Mouse (Mus musculus) heart, postnatal 36 days (tissue): ENCODE results near the gene Zfp607a. TPM values are rescaled to one million over a fixed set of nuclear protein-coding genes. Genes with fewer than 3 reads are reported as not detected.
A peak's percentile ranks its signal among the peaks of the same experiment; 100 is the strongest.
"Not testable (repeated sequence)": the region's sequence is repeated elsewhere in the genome, so short reads cannot be mapped to it uniquely, and the experiment has no call there.

Experiments used
- DNase-seq, 2 experiments: peaks; one replicate each; pipeline ENCODE4 v3.0.0; 2021 to 2022
- intact Hi-C: fragments of 180-260 bp; cut with DNase I; formaldehyde crosslinking; loops from one replicate; pipeline ENCODE4 v1.15.1; 2025
- total RNA-seq, 2 experiments: library from RNA; stranded (reverse); gene quantifications; 2 replicates each; pipeline ENCODE4 v1.2.3; 2021

Gene Zfp607a
- total RNA-seq, result 1 to 10 TPM; 3.3 to 3.9 TPM

DNA sequence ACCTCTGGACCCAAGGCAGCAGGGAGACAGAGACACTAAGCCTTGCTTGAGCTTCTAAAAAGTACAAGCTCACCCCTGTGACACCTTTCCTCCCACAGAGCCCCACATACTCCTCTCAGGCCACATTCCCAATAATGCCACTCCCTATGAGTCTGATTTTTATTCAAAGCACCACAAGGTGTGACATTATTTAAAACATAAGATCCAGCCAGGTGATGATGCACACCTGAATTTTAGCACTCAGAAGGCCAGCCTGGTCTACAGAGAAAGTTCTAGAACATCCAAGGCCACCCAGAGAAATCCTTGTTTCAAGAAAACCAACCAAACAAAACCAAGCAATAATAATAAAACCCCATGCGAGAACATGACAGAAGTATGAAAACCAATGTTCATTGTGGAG is at the start of gene Zfp607a:
TSS of gene Zfp607a (plus strand) at position 301 of the 400 bp plus-strand sequence.
- no peak for DNase-seq
- intact Hi-C loops, result no loop called here

DNA sequence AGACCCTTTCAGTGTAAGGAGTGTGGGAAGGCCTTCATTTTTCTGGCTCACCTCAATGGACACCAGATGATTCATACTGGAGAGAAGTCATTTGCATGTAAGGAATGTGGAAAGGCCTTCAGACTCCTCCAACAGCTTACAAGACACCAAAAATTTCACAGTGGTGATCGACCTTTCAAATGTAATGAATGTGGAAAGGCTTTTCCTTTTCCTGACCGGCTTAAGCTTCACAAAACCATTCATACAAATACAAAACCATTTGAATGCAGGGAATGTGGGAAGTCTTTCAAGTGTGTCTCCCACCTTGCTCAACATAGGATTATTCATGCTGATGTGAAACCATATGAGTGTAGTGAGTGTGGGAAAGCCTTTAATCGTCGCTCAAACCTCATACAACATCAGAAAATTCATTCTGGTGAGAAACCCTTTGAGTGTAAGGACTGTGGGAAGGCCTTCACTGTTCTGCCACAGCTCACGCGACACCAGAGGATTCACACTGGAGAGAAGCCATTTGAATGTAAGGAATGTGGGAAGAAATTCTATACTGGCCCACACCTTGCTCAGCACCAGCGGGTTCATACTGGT is 38.7 kb upstream of the Zfp607a start:
- no peak for DNase-seq
- intact Hi-C loops, result no loop called here

DNA sequence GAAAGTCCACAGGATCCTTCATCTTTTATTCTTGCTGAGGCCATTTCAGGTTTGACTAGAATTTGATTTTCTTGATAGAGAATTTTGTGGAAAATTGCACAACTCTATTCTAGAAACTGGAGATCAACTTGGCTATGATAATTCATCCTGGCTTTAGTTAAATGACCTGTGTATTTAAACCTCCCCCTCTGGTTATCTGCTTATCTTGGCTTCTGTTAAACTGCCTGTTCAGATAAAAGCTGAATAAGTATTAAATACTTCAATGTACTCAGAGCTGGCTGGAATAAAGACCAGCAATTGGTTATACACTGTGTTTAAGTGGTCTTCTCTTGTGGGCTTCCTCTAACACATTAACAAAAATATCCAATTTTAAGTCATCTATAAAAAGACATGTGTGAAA is 34.7 kb upstream of the Zfp607a start:
- DNase-seq, result no peak
- intact Hi-C loops, result no loop called here

DNA sequence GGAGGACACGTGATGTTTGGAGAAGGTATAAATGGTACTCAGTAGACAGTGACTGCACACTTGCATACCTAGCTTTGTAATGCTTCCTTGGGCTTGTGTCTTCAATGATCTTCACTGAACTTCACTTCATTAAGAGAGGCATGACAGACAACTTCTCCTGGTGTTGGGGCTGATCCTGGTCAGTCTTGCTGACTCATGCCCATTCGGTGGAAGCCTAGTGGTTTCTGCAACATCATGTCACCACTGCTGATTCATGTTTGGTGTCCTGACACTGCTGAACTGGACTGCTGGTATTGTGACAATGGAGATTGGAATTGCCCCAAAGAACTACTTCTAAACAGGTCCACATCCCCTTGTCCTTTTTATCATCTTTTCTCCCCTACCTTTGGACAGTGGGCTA is 23.2 kb upstream of the Zfp607a start:
- DNase-seq, result no peak
- intact Hi-C loops, result no loop called here

DNA sequence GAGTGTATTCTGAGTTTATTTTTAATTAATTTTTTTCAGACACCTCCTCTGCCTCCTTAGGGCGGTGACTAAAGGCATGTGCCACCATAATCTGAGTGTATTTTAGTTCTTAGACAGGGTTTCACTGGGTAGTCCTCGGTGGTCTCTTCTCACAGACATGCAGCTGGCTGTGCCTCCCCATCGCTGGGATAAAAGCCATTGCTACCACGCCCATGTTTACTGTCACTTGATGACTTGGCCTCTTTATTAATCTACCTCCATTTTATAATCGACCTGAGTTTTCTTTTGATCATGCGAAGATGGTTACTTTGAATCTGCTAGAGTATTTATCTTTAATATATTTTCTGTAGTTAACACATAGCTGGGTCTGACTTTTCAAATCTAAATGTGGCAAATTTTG is 19.4 kb upstream of the Zfp607a start:
- DNase-seq, result no peak
- intact Hi-C loops, result loop anchor here (5.0 kb wide), 1 partner anchor 89 kb away; the partner anchor contains the start of gene Zfp974

DNA sequence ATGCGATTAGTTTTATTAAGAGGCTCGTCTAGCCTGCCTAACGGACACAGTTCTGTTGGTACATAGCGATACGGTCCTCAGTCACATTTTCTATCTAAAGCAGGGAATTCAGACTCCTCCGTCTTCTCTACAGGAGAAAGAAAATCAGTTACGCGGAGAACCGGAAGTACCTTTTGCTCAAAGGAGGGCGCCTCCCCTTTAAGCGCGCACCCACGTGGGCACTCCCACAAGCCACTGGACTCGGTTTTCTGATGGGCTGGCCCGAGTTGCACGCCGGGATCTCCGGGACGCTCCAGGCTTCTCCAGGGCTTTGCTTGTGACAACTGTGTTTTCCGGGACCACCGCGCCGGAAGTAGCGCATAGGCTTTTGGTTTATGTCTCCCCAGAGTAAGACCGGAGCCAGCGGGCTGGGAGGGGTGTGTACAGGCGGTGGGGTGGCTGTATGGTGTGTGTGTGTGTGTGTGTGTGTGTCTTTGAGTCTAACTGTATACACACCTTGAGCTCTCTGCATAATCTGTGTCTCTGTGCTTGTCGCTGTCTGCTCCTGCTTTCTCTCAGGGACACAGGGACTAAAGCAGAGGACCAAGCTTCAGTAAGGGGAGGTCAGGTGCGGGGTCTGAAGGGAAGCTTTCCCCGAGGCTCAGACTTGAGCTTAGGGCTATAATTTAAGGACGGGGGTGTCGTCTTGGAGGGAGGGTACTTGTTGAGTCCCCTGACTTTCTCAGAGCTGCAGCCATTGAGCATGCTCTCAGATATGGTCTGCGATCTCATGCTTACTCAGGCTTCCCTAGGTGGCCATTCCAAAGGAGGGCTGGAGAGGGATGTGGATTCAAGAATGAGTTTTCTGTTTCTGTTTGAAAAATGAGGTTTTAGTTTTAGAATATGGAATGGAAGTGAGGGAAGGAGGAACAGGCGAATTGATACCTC is 18.7 kb upstream of the Zfp607a start, which contains the start of gene Zfp59:
TSS of gene Zfp59 (plus strand) at position 285 of the 927 bp plus-strand sequence.
- peak; percentile 82 to 83 for DNase-seq
- intact Hi-C loops, result loop anchor here (5.0 kb wide), 1 partner anchor 89 kb away; the partner anchor contains the start of gene Zfp974

DNA sequence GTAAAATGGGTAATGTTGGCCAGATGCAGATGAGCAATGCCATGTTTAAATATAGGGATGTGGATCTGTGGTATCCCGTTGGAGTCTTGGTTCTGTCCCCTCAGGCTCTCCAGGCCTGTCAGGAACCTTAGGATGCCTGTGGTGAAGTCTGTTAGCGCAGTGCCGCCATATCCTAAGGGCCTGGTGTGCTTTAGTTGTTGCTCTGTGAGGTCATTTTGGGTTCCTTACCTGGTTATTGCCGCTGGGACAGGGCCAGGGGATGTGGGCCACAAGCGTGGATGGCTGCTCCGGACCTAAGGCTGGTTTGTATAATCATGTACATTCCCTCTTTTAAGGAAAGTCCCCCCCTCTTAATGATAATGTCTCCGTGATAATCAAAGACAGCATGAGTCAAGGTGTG is 17.7 kb upstream of the Zfp607a start:
- DNase-seq, result no peak
- intact Hi-C loops, result loop anchor here (5.0 kb wide), 1 partner anchor 88 kb away; the partner anchor contains the start of gene Zfp974

DNA sequence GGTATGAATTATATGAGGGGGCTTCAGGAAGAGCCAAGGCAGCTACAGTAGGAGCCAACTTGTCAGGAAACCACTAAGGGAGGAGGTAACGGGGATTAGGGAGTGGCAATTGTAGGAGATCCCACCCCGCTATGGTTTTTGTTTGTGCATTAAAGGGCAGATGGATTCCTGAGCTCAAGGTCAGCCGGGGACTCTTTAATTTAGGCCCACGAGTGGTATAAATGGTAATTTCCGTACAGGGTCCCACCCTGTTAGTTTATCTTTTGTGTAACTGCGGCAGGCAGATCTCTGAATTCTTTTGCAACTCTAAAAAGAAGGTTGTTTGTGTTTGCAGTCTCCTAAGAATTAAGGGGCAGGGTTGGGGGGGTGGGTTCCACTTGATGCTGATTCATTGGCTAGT is 17.2 kb upstream of the Zfp607a start:
- DNase-seq, result no peak
- intact Hi-C loops, result no loop called here

DNA sequence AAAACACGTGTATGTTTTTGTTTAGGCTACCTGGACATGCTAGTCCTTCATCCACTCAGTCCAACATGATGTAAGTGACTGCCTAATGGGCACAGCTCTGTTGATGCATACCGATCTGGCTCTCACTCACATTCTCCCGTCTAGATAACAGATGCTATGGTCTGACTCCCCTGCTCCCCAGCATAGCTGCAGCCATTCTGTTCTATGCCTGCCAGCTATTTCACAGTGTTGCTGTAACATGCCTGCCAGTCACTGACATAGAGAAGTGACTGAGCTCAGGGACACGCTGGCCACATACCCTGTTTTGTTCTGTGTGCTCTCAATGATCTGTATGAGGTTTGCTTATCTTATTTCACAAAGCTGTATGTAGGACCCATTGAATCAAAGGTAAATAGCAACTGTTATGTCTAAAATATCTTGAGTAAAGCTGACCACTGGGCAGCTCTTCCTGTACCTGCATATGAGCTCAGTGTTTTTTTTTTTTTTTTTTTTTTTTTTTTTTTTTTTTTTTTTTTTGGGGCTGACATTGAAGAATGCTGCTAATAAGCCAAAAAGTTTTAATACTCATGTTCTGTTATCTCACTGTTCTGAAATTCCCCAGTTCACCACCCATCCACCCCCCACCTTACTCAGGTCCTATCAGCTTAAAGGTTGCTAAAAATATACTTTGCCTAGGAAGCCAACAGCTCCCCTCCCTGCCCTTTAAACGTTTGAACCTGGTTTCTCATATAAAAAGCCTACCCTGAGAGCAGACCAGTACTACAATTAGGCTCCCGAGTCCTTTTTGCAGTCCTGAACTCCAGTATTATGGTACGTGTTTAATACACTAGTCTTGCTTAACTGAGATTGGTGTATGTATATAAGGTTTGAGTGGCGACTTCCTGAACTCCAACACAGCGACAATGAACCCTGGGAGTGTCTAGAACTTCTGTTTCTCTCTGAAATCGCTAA is 2.2 kb downstream of the Zfp607a start:
- intact Hi-C loops, result loop anchor here (2.0 kb wide), 1 partner anchor 69 kb away; the partner anchor contains the start of gene Zfp974
- DNase-seq, result no peak

DNA sequence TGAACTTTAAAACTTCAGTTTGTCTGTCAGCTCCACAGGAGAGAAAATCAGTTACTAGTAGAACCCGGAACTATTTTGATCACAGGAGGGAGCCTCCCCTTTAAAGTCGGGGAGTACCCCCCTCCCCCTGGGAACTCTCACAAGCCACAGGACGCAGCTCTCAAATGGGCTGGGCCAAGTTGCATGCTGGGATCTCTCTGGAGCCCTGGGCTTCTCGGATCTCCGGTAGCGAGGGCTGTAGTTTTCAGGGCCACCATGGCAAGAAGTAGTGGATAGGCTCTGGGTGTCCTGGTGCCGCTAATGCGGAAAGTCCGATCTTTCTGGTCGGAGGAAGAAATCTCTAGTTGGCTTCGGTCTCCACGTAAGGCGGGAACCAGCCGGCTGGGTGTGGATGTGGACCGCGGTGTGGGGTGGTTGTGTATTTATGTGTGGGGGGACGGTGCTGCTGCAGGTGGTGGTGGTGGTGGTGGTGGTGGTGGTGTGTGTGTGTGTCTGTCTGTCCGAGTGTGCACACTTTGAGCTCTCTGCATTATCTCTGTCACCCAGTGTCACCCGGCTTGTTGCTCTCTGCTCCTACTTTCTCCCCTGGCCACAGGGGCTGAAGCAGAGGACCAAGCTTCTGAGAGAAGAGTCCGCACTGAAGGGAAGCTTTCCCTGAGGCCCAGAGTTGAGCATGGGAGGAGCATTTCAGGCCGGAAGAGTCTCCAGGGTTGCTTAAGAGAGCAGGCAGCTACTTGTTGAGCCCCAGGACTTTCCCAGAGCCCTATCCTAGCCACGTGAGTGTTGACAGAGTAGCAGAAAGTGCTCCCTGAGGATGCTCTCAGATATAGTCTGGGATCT is 3.3 kb downstream of the Zfp607a start:
- intact Hi-C loops, result loop anchor here (2.0 kb wide), 1 partner anchor 68 kb away; the partner anchor contains the start of gene Zfp974
- peak; percentile 73 to 78 for DNase-seq

DNA sequence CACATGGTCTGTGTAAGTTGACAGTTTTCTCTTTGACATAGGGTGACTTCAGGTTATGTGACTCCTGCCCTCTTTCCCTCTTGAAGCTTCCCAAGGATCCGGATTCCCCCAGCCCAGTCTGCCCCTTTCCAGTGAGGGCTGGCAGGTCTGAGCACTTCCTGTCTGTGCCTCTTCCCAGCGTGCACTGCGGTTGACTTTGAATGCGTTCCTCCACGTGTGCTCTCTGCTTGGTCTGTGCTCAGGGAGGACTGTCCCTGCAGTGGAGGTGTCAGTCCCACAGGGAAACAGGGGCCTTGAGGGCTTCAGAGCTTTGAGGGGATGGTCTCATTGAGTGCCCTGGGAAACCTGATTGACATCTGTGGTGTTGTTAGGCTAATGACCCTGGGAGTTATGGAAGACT is 5.3 kb downstream of the Zfp607a start:
- intact Hi-C loops, DNase-seq: not testable (repeated sequence)

DNA sequence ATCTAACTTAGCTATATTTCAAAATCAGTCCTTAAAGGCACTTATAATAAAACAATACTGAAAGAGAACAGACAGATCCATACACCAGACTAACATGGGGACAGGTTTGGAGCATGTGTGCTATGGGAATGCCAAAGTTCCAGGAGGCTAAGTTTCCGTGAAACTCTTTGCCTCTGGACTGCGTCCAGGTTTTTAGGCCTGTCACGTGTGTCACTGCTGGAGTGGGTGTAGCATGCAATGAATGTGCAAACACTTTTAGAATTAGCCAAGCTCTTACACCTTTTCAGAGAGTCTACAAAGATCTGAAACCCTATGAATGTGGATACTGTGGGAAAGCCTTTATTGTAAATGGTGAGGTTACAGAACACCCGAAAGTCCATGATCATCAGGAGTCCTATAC is 24.4 kb downstream of the Zfp607a start:
- intact Hi-C loops, result no loop called here

DNA sequence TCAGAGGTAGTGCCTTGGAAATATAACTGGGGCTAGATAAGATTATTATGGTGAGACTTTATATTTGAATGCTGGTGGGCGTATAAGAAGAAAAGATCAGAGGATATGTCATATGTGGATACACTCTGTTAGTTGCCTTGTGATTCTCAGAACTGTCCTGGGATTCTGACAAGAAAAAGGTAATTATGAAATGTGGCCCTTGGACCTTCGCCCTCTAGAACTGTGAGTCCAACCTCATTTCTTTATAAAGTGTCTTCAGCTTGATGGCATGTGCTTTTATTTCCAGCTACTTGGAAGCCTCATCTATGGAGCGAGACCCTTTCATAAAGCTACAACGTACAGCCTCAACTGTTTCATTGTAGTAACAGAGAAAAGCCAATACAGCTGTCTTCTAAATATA is 43.3 kb downstream of the Zfp607a start:
- DNase-seq, result no peak
- intact Hi-C loops, result no loop called here

More for the DNA sequence above, 24.4 kb downstream of the Zfp607a start:
- no peak for DNase-seq

DNA sequence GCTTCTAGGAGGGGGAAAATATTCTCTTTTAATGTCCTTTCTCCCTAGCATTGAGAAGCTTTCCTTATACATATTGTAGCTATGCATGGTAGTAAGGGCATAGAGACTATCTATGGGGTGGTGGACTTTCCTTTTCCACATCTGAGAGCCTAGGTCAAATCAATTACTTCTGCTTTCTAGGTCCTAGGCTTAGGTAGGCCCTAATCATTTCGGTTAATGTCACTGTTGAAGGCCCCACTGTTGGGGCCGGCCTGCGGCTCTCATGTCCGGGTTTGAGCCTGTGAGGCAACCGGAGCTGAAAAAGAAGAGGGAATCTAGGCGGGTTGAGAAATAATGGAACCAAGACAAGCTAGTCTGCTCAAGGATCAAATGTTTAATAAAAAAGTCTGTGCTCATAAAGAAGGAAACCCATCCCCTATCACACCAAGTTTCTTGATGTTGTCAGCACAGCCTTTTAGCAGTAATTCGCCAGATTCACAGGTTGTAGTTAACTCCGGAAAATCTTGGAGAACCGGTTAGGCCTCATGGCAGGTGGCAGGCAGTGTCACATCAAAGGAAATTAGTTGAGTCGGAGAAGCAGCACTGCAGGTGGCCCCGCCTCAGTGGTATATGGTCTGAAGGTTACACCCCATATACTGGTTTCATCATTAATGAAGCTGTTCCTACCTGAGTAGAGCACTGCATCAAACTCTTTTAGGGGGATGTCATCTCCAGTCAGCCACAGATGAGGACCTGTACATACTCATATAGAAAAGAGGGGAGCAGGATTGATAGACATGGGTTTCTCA is 47.9 kb downstream of the Zfp607a start:
- no peak for DNase-seq
- intact Hi-C loops, result no loop called here

DNA sequence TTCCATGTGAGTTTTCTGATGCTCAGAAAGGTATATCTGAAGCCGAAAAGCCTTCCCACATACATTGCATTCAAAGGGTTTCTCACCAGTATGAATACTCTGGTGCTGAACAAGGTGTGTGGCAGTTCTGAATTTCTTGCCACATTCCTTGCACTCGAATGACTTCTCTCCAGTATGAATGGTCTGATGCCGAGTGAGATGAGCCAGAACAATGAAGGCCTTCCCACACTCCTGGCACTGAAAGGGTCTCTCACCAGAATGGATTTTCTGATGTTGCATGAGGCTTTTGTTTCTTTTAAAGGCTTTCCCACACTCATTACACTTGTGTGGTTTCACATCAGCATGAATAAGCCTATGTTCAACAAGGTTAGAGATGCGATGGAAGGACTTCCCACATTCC is 53.6 kb downstream of the Zfp607a start:
- intact Hi-C loops, result loop anchor here (1.0 kb wide), 1 partner anchor 53 kb away; no protein-coding TSS in a partner anchor
- DNase-seq, result not testable (repeated sequence)

DNA sequence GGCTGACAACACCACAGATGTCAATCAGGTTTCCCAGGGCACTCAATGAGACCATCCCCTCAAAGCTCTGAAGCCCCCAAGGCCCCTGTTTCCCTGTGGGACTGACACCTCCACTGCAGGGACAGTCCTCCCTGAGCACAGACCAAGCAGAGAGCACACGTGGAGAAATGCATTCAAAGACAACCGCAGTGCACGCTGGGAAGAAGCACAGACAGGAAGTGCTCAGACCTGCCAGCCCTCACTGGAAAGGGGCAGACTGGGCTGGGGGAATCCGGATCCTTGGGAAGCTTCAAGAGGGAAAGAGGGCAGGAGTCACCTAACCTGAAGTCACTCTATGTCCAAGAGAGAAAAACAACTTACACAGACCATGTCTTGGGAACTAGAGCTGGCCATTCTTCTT is 69.7 kb downstream of the Zfp607a start:
- not testable (repeated sequence) for DNase-seq
- intact Hi-C loops, result loop anchor here (5.0 to 10.0 kb wide), 3 partner anchors 90 to 200 kb away; partner anchors contain the start of genes Zfp59 and Zfp626

DNA sequence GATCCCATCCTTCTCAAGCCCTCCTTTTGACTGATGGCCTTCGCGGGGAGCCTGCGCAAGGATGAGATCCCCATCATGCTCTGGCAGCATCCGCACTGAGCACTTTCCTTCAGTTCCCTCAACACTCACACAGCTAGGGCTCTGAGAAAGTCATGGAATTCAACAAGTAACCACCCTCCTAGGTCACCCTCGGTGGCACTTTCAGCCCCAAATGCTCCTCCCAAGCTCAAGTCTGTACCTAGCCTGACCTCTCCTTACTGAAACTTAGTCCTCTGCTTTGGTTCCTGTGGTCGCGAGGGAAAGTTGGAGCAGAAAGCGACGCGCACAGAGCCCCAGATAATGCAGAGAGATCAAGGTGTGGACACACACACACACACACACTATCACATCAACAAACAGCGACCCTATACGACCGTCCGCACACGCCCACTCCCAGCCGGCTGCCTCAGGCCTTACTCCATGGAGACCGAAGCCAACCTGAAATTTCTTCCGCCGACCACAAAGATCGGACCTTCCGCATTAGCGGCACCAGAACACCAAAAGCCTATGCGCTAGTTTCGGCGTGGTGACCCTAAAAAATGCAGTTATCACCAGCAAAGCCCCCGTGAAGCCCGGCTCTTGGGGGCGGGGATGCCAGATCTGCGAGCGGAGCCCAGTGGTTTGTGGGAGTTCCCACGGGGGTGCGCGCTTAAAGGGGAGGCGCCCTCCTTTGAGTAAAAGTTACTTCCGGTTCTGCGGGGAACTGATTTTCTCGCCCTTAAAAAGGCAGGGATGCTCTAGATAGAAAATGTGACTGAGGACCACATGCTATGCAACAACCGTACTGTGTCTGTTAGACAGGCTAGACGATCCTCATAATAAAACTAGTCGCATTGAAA is 71.7 kb downstream of the Zfp607a start, which contains the start of gene Zfp974:
TSS of gene Zfp974 (minus strand) at position 643 of the 878 bp plus-strand sequence.
- intact Hi-C loops, result loop anchor here (2.0 to 10.0 kb wide), 4 partner anchors 68 to 202 kb away; partner anchors contain the start of genes Zfp59 and Zfp626
- peak; percentile 58 to 61 for DNase-seq
